Mouse (Mus musculus) MEL (cell line): ENCODE results near the gene Tubd1. TPM values are rescaled to one million over a fixed set of nuclear protein-coding genes. Genes with fewer than 3 reads are reported as not detected.

Experiments used
- DNase-seq: peaks from one replicate; pipeline ENCODE4 v3.0.0; 2011; ENCODE audit warnings: low read depth, low spot score
- H3K27ac ChIP-seq: 2 replicates; pipeline ENCODE4 v1.5.1; 2012; ENCODE audit warnings: low read depth, mild to moderate bottlenecking, control low read depth, low read length, moderate library complexity; ENCODE audit not compliant: control insufficient read depth
- H3K27me3 ChIP-seq, 2 experiments: fragments of 150-350 bp in 1 of 2; sonication (generic) in 1 of 2; 2 replicates each; pipeline ENCODE4 v1.6.1; 2012; ENCODE audit warnings: low read length in 2 of 2, mild to moderate bottlenecking in 2 of 2, improper control_type of control experiment in 1 of 2, moderate library complexity in 1 of 2; ENCODE audit not compliant: insufficient read depth in 2 of 2, control insufficient read depth in 1 of 2
- H3K36me3 ChIP-seq, 2 experiments: 2 replicates each; pipeline ENCODE4 v1.6.1; 2012 to 2014; ENCODE audit warnings: low read length in 2 of 2, improper control_type of control experiment in 1 of 2, inconsistent platforms in 1 of 2, mild to moderate bottlenecking in 1 of 2; ENCODE audit not compliant: insufficient read depth in 2 of 2, control insufficient read depth in 1 of 2
- H3K4me1 ChIP-seq, 2 experiments: fragments of 150-350 bp in 1 of 2; sonication (generic) in 1 of 2; 2 replicates each; pipeline ENCODE4 v1.6.1; 2012; ENCODE audit warnings: low read length in 2 of 2, improper control_type of control experiment in 1 of 2, mild to moderate bottlenecking in 1 of 2; ENCODE audit not compliant: insufficient read depth in 2 of 2, control insufficient read depth in 1 of 2
- H3K4me3 ChIP-seq, 2 experiments: fragments of 150-350 bp in 1 of 2; sonication (generic) in 1 of 2; 2 replicates each; pipeline ENCODE4 v1.5.1; 2012; ENCODE audit warnings: low read depth in 2 of 2, low read length in 2 of 2, mild to moderate bottlenecking in 2 of 2, moderate library complexity in 2 of 2, control low read depth in 1 of 2, improper control_type of control experiment in 1 of 2; ENCODE audit not compliant: control insufficient read depth in 1 of 2, insufficient read depth in 1 of 2
- H3K79me2 ChIP-seq: 2 replicates; pipeline ENCODE4 v1.6.1; 2012; ENCODE audit warnings: mild to moderate bottlenecking, low read length, moderate library complexity; ENCODE audit not compliant: control insufficient read depth, poor library complexity, insufficient read depth
- H3K9ac ChIP-seq: 2 replicates; pipeline ENCODE4 v1.6.1; 2012; ENCODE audit warnings: low read depth, mild to moderate bottlenecking, control low read depth, low read length, moderate library complexity; ENCODE audit not compliant: control insufficient read depth, poor library complexity, severe bottlenecking
- H3K9me3 ChIP-seq: fragments of 150-350 bp; sonication (generic); replicated peaks from 2 replicates; pipeline ENCODE4 v1.6.1; 2012; ENCODE audit warnings: mild to moderate bottlenecking, low read length, improper control_type of control experiment, moderate library complexity; ENCODE audit not compliant: insufficient read depth
- CHD1 ChIP-seq: IDR thresholded peaks from 2 replicates; pipeline ENCODE4 v1.6.1; 2012; ENCODE audit warnings: low read depth, mild to moderate bottlenecking, inconsistent platforms, low read length, improper control_type of control experiment
- KAT2A ChIP-seq: conservative IDR thresholded peaks from 2 replicates; pipeline ENCODE4 v1.6.1; 2012; ENCODE audit warnings: low read depth, low read length, improper control_type of control experiment, inconsistent platforms
- MAX ChIP-seq: IDR thresholded peaks from 2 replicates; pipeline ENCODE4 v1.6.1; 2011; ENCODE audit warnings: low read length, improper control_type of control experiment
- MXI1 ChIP-seq: IDR thresholded peaks from 2 replicates; pipeline ENCODE4 v1.6.1; 2011; ENCODE audit warnings: mild to moderate bottlenecking, low read depth, low read length, improper control_type of control experiment
- MYB ChIP-seq: IDR thresholded peaks from 2 replicates; pipeline ENCODE4 v1.6.1; 2011; ENCODE audit warnings: mild to moderate bottlenecking, low read depth, low read length, improper control_type of control experiment
- MYC ChIP-seq: IDR thresholded peaks from 2 replicates; pipeline ENCODE4 v1.6.1; 2011; ENCODE audit warnings: low read depth, mild to moderate bottlenecking, low read length, improper control_type of control experiment, moderate library complexity
- NRF1 ChIP-seq: IDR thresholded peaks from 2 replicates; pipeline ENCODE4 v1.6.1; 2014; ENCODE audit warnings: low read depth, mild to moderate bottlenecking, inconsistent platforms, low read length, improper control_type of control experiment, moderate library complexity; ENCODE audit not compliant: poor library complexity, insufficient read depth, severe bottlenecking
- POLR2A ChIP-seq, 2 experiments: IDR thresholded peaks; 2 replicates each; pipeline ENCODE4 v1.6.1; 2011 to 2012; ENCODE audit warnings: low read length in 2 of 2, mild to moderate bottlenecking in 2 of 2, control low read depth in 1 of 2, improper control_type of control experiment in 1 of 2, low read depth in 1 of 2, moderate library complexity in 1 of 2; ENCODE audit not compliant: control insufficient read depth in 1 of 2, insufficient read depth in 1 of 2, poor library complexity in 1 of 2
- POLR2AphosphoS5 ChIP-seq: IDR thresholded peaks from 2 replicates; pipeline ENCODE4 v1.6.1; 2012; ENCODE audit warnings: low read depth, borderline replicate concordance, mild to moderate bottlenecking, inconsistent platforms, low read length, moderate library complexity, mixed read lengths
- RCOR1 ChIP-seq: IDR thresholded peaks from 2 replicates; pipeline ENCODE4 v1.6.1; 2012; ENCODE audit warnings: low read depth, mild to moderate bottlenecking, inconsistent platforms, low read length, improper control_type of control experiment
- TAL1 ChIP-seq: IDR thresholded peaks from 2 replicates; pipeline ENCODE4 v1.6.1; 2012; ENCODE audit warnings: mild to moderate bottlenecking, inconsistent platforms, low read length, moderate library complexity, mixed read lengths
- TBP ChIP-seq: IDR thresholded peaks from 2 replicates; pipeline ENCODE4 v1.8.0; 2011; ENCODE audit warnings: low read depth, low read length, improper control_type of control experiment
- TCF12 ChIP-seq: IDR thresholded peaks from 2 replicates; pipeline ENCODE4 v1.6.1; 2014; ENCODE audit warnings: low read depth, mild to moderate bottlenecking, inconsistent platforms, low read length, improper control_type of control experiment, moderate library complexity
- USF1 ChIP-seq: IDR thresholded peaks from 2 replicates; pipeline ENCODE4 v1.6.1; 2014; ENCODE audit warnings: low read depth, mild to moderate bottlenecking, inconsistent platforms, low read length, improper control_type of control experiment, moderate library complexity
- ZKSCAN1 ChIP-seq: IDR thresholded peaks from 2 replicates; pipeline ENCODE4 v1.6.1; 2012; ENCODE audit warnings: low read depth, mild to moderate bottlenecking, inconsistent platforms, low read length, improper control_type of control experiment, moderate library complexity
- ZMIZ1 ChIP-seq: IDR thresholded peaks from 2 replicates; pipeline ENCODE4 v1.6.1; 2012; ENCODE audit warnings: low read depth, mild to moderate bottlenecking, inconsistent platforms, low read length, improper control_type of control experiment, moderate library complexity
- ZNF384 ChIP-seq: IDR thresholded peaks from 2 replicates; pipeline ENCODE4 v1.6.1; 2012; ENCODE audit warnings: low read depth, mild to moderate bottlenecking, inconsistent platforms, low read length, improper control_type of control experiment
- polyA plus RNA-seq, 2 experiments: library from polyadenylated mRNA; stranded (reverse) in 1 of 2; unstranded in 1 of 2; fragments of >175 nt in 1 of 2; fragments of >200 nt in 1 of 2; gene quantifications; 2 replicates each; pipeline versions ENCODE4 v1.2.1 to v1.2.4; 2012; ENCODE audit warnings: low replicate concordance in 2 of 2, low read depth in 1 of 2; ENCODE audit not compliant: insufficient read length in 2 of 2, insufficient read depth in 1 of 2, missing spikeins in 1 of 2
- total RNA-seq: library from RNA; depleted of rRNA; stranded (reverse); fragments of 300-350 nt; gene quantifications from 2 replicates; pipeline ENCODE4 v1.2.3, GENCODE M21; 2012

Gene Tubd1
- total and polyA plus RNA-seq, 3 experiments: 14.4 to 23.4 TPM; not detected in 1

DNA sequence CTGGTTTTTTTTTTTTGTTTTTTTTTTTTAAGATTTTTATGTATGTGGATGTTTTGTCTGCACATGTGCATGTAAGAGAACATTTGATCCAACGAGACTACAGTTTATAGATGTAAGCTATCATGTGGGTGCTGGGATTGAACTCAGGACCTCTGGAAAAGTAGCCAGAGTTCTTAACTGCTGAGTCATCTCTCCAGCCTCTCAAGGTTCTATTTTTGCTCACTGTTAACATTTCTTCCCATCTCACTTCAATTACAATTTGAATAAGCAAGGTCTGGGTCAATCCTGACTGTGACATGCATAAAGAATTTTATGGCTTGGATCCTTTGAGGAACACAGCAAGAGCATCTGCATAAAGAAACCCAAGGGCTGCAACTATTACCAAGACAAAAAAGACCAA is 44.0 kb upstream of the Tubd1 start:
- H3K36me3 ChIP-seq: peaks cover 18 to 40% of the 10 kb centered on the region in 2 experiments
- H3K4me1 ChIP-seq: no peaks in the 10 kb centered on the region; a peak in 3 of 4 replicates
- no peak for DNase-seq
- no peaks in the 10 kb centered on the region for H3K27me3 ChIP-seq
- no peaks in the 10 kb centered on the region for H3K9me3 ChIP-seq
- H3K9ac ChIP-seq: no peak overlapping the region
- no peak for TF ChIP-seq USF1
- TF ChIP-seq KAT2A: no peak
- no peak for TF ChIP-seq MAX
- no peak for TF ChIP-seq POLR2AphosphoS5
- no peak for TF ChIP-seq CHD1
- no peak for TF ChIP-seq MYC
- TF ChIP-seq NRF1: no peak
- TF ChIP-seq TBP: no peak
- TF ChIP-seq ZMIZ1: no peak
- TF ChIP-seq ZKSCAN1: no peak
- no peak for TF ChIP-seq TAL1
- TF ChIP-seq TCF12: no peak
- no peak for TF ChIP-seq MXI1
- no peak for TF ChIP-seq MYB
- no peak for TF ChIP-seq RCOR1
- TF ChIP-seq ZNF384: no peak
- TF ChIP-seq, all 39 proteins: peak for 0
- Histone ChIP-seq H3K27ac (no peak overlapping the region), H3K79me2 (no peaks in the 10 kb centered on the region), H3K4me3 (no peak overlapping the region)

DNA sequence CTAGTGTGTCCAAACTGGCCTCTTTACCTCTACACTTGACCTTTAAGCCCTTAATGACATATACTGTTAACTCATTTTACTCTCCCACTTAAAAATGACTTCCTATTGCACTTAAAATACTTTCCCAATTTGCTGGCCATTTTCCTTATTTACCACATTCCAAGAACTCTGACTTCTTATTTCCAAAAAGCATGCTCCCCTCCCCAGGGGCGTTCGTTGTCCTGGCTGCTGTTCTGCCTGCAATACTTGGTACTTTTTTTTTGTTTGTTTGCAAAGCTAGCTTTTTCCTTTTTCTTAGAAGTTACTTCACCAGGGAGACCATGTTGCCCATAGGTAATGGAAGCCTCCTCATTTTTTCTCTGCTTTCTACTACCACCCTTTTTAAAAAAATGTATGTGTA is 41.7 kb upstream of the Tubd1 start:
- H3K79me2 ChIP-seq: no peaks in the 10 kb centered on the region
- no peak overlapping the region for H3K27ac ChIP-seq
- no peaks in the 10 kb centered on the region for H3K27me3 ChIP-seq
- DNase-seq: no peak
- H3K36me3 ChIP-seq: peaks cover 17 to 57% of the 10 kb centered on the region in 2 experiments
- no peaks in the 10 kb centered on the region for H3K9me3 ChIP-seq
- H3K4me1 ChIP-seq: peaks cover 2 to 8% of the 10 kb centered on the region in 2 experiments
- no peak overlapping the region for H3K4me3 ChIP-seq
- TF ChIP-seq ZKSCAN1 (no peak), POLR2A (IDR thresholded peaks at IDR 0.05; ENCODE audit: control insufficient read depth in 1 of 2, insufficient read depth in 1 of 2, low read depth in 1 of 2, low read length in 2 of 2, poor library complexity in 1 of 2) (peak in 1 of 2 experiments; percentile 39; a peak in 1 of 4 replicates)
- no peak overlapping the region for H3K9ac ChIP-seq
